27 mouse cellular contexts compared by ENCODE assay signal in the genomic region with DNA sequence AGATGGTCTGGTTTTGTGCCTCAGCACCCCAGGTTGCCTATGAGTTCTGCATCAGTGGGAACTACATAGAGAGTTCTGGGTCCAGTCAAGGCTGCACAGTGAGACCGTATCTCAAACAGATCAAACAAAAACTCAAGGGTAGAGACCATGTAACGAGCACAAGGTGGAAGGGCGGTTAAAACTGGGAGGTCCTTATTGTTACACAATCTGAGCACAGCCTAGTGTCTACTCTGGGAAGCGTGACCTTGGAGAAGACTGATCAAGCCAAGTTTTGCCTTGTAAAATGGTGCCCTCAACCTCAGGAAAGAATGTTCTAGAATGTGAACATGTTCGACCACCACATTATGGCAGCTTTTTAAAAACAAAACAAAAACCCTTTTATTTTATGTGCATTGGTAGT. TPM values are rescaled to one million over a fixed set of nuclear protein-coding genes. Genes with fewer than 3 reads are reported as not detected.
DNase-seq lines count a peak whose midpoint lies in the region; ATAC-seq lines count a peak whose summit lies in the region.
"Had no signal": no experiment of that assay in that cellular context is flagged by ENCODE, and none has a peak within 500 bp of the region (broad histone marks: within the 10 kb centered on the region; RNA-seq: fewer than 3 reads in every experiment).

No protein-coding gene starts in this region.

- no peaks in the 10 kb centered on the region for H3K4me1 ChIP-seq in liver, embryonic 13.5 days (replicated peaks)
- H3K4me1 ChIP-seq in liver, embryonic 12.5 days = no peaks in the 10 kb centered on the region
- H3K4me1 ChIP-seq in midbrain, embryonic 11.5 days (ENCODE audit: control insufficient read depth, insufficient read depth, low read length) = no peaks in the 10 kb centered on the region
- no peaks in the 10 kb centered on the region for H3K4me1 ChIP-seq in midbrain, embryonic 10.5 days
- H3K4me1 ChIP-seq: embryonic facial prominence, embryonic 13.5 days; embryonic facial prominence, embryonic 15.5 days; forebrain, embryonic 10.5 days; forebrain, embryonic 12.5 days had no signal

- H3K9ac ChIP-seq in liver, embryonic 13.5 days = no peak overlapping the region
- no peak overlapping the region for H3K9ac ChIP-seq in liver, embryonic 12.5 days
- no peak overlapping the region for H3K9ac ChIP-seq in midbrain, embryonic 11.5 days (ENCODE audit: low read length)
- H3K9ac ChIP-seq: embryonic facial prominence, embryonic 13.5 days; embryonic facial prominence, embryonic 15.5 days; forebrain, embryonic 12.5 days had no signal

- H3K9me3 ChIP-seq in liver, embryonic 13.5 days (replicated peaks) = no peaks in the 10 kb centered on the region
- no peaks in the 10 kb centered on the region for H3K9me3 ChIP-seq in liver, embryonic 12.5 days (replicated peaks)
- no peaks in the 10 kb centered on the region for H3K9me3 ChIP-seq in midbrain, embryonic 11.5 days (ENCODE audit: control insufficient read depth, low read length)
- no peaks in the 10 kb centered on the region for H3K9me3 ChIP-seq in midbrain, embryonic 10.5 days (replicated peaks)
- H3K9me3 ChIP-seq: embryonic facial prominence, embryonic 13.5 days; embryonic facial prominence, embryonic 15.5 days; forebrain, embryonic 10.5 days; forebrain, embryonic 12.5 days had no signal

- H3K4me3 ChIP-seq in liver, embryonic 13.5 days (replicated peaks) = no peak overlapping the region
- H3K4me3 ChIP-seq in liver, embryonic 12.5 days = no peak overlapping the region
- H3K4me3 ChIP-seq in midbrain, embryonic 11.5 days (ENCODE audit: low read depth, low read length) = no peak overlapping the region
- no peak overlapping the region for H3K4me3 ChIP-seq in midbrain, embryonic 10.5 days
- H3K4me3 ChIP-seq: embryonic facial prominence, embryonic 13.5 days; embryonic facial prominence, embryonic 15.5 days; erythroblast, embryonic 14.5 days; forebrain, embryonic 10.5 days; forebrain, embryonic 12.5 days had no signal

- 54% methylated on average over 5 of the region's 5 CpGs for WGBS in liver, embryonic 13.5 days (ENCODE audit: insufficient replicate concordance)
- 65% methylated on average over 5 of the region's 5 CpGs for WGBS in liver, embryonic 12.5 days (ENCODE audit: insufficient replicate concordance)
- 88% methylated on average over 5 of the region's 5 CpGs for WGBS in midbrain, embryonic 11.5 days
- WGBS in midbrain, embryonic 10.5 days = 90% methylated on average over 5 of the region's 5 CpGs

- DNase-seq in liver, embryonic 13.5 days = no peak
- peak; percentile 51 for DNase-seq in midbrain, embryonic 11.5 days (ENCODE audit: low spot score, missing footprints)
- no peak for DNase-seq in midbrain, embryonic 10.5 days (ENCODE audit: low spot score)
- DNase-seq in ES-CJ7 (ENCODE audit: low read depth, low spot score) (peak; percentile 53), ZHBTc4 (ENCODE audit: low read depth, low spot score) (peak; percentile 57)
- DNase-seq in frontal cortex, postnatal 10 days (ENCODE audit: low spot score in 2 of 2) = no peak
- DNase-seq: adrenal gland, adult 2 months; adrenal gland, postnatal 10 days; adrenal gland, postnatal 25 days; cerebellum, adult 11 months; cerebellum, adult 18-20 months; cerebellum, adult 8-10 months; cerebellum, adult 9-11 months; cerebellum, postnatal 14 days; cerebellum, postnatal 36 days; embryo, embryonic 11 days had no signal

- no peak overlapping the region for H3K4me2 ChIP-seq in liver, embryonic 13.5 days
- no peak overlapping the region for H3K4me2 ChIP-seq in liver, embryonic 12.5 days
- H3K4me2 ChIP-seq in midbrain, embryonic 11.5 days = no peak overlapping the region
- H3K4me2 ChIP-seq: embryonic facial prominence, embryonic 13.5 days; embryonic facial prominence, embryonic 15.5 days; forebrain, embryonic 12.5 days had no signal

- no peaks in the 10 kb centered on the region for H3K36me3 ChIP-seq in liver, embryonic 13.5 days
- no peaks in the 10 kb centered on the region for H3K36me3 ChIP-seq in liver, embryonic 12.5 days
- no peaks in the 10 kb centered on the region for H3K36me3 ChIP-seq in midbrain, embryonic 11.5 days (ENCODE audit: control insufficient read depth, insufficient read depth, low read length)
- H3K36me3 ChIP-seq in midbrain, embryonic 10.5 days = no peaks in the 10 kb centered on the region
- H3K36me3 ChIP-seq: embryonic facial prominence, embryonic 13.5 days; embryonic facial prominence, embryonic 15.5 days; forebrain, embryonic 10.5 days; forebrain, embryonic 12.5 days; G1E had no signal

- no peaks in the 10 kb centered on the region for H3K27me3 ChIP-seq in liver, embryonic 13.5 days
- H3K27me3 ChIP-seq in liver, embryonic 12.5 days (replicated peaks) = no peaks in the 10 kb centered on the region
- H3K27me3 ChIP-seq in midbrain, embryonic 11.5 days (ENCODE audit: control insufficient read depth, insufficient read depth, low read length) = no peaks in the 10 kb centered on the region
- H3K27me3 ChIP-seq in midbrain, embryonic 10.5 days (ENCODE audit: low read depth, poor library complexity, severe bottlenecking) = no peaks in the 10 kb centered on the region; the same call in 1 of the 2 replicates
- H3K27me3 ChIP-seq: embryonic facial prominence, embryonic 13.5 days; embryonic facial prominence, embryonic 15.5 days; forebrain, embryonic 12.5 days; Patski had no signal

- no peak overlapping the region for H3K27ac ChIP-seq in liver, embryonic 13.5 days
- no peak overlapping the region for H3K27ac ChIP-seq in liver, embryonic 12.5 days
- no peak overlapping the region for H3K27ac ChIP-seq in midbrain, embryonic 11.5 days (ENCODE audit: low read depth, low read length)
- H3K27ac ChIP-seq in midbrain, embryonic 10.5 days (replicated peaks) = no peak overlapping the region
- H3K27ac ChIP-seq: embryonic facial prominence, embryonic 13.5 days; embryonic facial prominence, embryonic 15.5 days; forebrain, embryonic 10.5 days; forebrain, embryonic 12.5 days had no signal

- ATAC-seq in liver, embryonic 13.5 days (ENCODE audit: low read depth) = peak; percentile 39; the same call in 1 of the 2 replicates
- no peak for ATAC-seq in liver, embryonic 12.5 days
- ATAC-seq in midbrain, embryonic 11.5 days (ENCODE audit: low FRiP score) = no peak
- ATAC-seq: forebrain, embryonic 14.5 days; forebrain, embryonic 16.5 days; Patski had no signal

RNA-seq across cellular contexts. Expression of gene Nr5a2, which starts 12.8 kb away (rescaled TPM):
- polyA plus RNA-seq in liver, embryonic 13.5 days (2015; fragmentation: Nextera tagmentation; extraction: Ambion mirVana) = 1.4 and 2.6 TPM in 2 replicates
- 3.0 and 4.0 TPM in 2 replicates for polyA plus RNA-seq in liver, embryonic 12.5 days (2016; fragmentation: Nextera tagmentation; extraction: Ambion mirVana)
- polyA plus RNA-seq in midbrain, embryonic 11.5 days (2014; fragmentation: Nextera tagmentation; extraction: Ambion mirVana) = 0.40 and 0.52 TPM in 2 replicates
- polyA plus RNA-seq in midbrain, embryonic 10.5 days (2016; fragmentation: Nextera tagmentation; extraction: Ambion mirVana) = 0.20 and 0.27 TPM in 2 replicates
- polyA plus RNA-seq: C2C12, G1E had no signal

Comparison
In these comparisons a context has a peak if more than half of its experiments do, and no peak if none do; other contexts are left out.
1. DNase-seq: peak in midbrain, embryonic 11.5 days (single experiment), ES-CJ7 (single experiment) and ZHBTc4 (single experiment); none in liver, embryonic 13.5 days (single experiment), midbrain, embryonic 10.5 days (single experiment) and frontal cortex, postnatal 10 days (0 of 2).